Mouse (Mus musculus): Measurements from ENCODE around the gene Gltpd2.
"Not testable (repeated sequence)": the region's sequence is repeated elsewhere in the genome, so short reads cannot be mapped to it uniquely, and the experiment has no call there.

Gene Gltpd2

GRCm38 (mm10) chr11:70518436-70518835 is 560 bp upstream of the Gltpd2 start:
- DNase-seq = no peak

- no peak for DNase-seq
These were observed 1.3 kb downstream of the Gltpd2 start for GRCm38 (mm10) chr11:70520178-70520769.

- not testable (repeated sequence) for DNase-seq
These were observed 4.5 kb downstream of the Gltpd2 start for GRCm38 (mm10) chr11:70523306-70523989.

- DNase-seq = no peak
These were observed 5.8 kb downstream of the Gltpd2 start for GRCm38 (mm10) chr11:70524782-70525181.

DNA sequence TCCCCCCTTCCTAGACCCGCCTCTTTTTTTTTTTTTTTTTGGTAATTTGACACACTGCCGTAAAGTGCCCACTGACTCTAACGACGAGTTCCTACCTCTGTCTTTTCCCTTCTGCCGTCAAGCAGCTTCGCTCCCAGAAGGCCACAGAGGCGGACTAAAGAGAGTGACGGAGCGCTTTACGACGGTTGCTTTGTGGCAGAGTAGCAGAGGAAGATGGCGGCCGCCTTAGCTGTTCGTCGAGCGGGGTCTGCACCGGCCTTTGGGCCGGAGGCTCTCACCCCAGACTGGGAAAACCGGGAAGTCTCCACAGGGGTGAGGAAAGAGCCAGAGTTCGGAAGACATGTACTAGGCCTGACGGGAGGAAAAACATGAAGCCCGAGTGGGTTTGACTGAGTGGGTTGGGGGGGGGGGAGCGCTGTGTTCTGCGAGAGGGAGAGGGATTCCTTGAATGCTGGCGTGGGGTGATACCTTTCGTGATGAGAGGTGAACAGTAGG is 6.2 kb downstream of the Gltpd2 start, which contains the start of gene Psmb6:
TSS of gene Psmb6 (plus strand) at position 184 of the 495 bp plus-strand sequence.
- peak; percentile 86 to 94 for DNase-seq

DNA sequence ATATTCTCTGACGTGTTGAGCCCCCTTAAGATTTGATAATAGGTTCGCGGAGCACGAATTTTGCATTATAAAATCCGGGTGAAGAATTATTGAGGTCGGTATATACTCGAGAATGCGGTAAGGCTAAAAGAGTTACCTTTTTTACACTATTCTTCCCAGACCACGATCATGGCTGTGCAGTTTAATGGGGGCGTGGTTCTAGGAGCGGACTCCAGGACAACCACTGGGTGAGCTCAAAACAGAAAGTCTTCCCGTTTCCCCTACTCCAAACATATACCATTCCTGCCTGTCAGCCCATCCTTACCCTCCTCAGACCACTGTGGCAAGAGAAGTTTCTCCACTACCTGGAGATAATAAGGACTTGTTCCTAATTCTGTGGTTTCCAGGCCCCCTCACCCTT is 6.7 kb downstream of the Gltpd2 start:
- DNase-seq = no peak

DNA sequence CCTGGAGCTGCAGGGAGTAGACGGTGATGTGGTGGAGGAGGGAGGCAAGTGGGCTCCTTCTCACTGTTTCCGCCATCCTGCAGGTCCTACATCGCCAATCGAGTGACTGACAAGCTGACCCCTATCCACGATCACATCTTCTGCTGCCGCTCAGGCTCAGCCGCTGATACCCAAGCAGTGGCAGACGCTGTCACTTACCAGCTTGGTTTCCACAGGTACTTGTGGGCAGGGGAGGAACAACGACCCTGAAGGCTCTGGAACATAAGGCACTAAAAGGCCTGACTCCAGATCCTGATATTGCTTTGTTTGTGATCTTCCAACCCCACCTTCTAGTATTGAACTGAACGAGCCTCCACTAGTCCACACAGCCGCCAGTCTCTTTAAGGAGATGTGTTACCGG is 7.2 kb downstream of the Gltpd2 start:
- no peak for DNase-seq

DNA sequence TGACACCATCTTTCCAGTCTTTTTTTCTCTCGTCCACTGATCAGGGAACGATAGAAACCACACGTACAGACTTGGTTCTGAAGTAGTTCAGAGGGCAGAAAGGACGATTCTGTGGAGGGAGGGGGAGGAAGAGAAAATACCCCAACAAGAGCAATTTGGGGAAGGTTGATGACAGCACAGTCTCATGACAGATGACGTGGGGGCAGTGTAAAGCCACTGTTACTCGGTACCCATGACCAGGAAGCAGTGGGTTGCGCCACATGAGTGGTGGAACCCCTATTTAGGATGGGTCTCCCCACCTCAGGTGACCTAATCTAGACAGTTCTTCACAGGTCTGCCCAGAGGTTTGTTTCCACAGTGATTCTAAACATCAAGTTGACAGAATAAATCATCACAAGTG is 9.6 kb downstream of the Gltpd2 start:
- DNase-seq = no peak

DNA sequence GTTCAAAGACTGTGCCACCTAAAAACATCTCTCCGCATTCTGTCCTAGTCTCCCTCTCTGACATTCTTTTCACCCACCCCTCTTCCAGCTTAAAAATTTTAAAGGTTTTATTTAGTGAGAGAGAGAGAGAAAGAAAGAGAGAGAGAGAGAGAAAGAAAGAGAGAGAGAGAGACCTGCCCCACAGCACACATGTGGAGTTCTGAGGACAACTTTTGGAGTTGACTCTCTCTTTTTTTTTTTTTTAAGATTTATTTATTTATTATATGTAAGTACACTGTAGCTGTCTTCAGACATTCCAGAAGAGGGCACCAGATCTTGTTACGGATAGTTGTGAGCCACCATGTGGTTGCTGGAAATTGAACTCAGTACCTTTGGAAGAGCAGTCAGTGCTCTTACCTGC is 12.1 kb downstream of the Gltpd2 start:
- not testable (repeated sequence) for DNase-seq

DNA sequence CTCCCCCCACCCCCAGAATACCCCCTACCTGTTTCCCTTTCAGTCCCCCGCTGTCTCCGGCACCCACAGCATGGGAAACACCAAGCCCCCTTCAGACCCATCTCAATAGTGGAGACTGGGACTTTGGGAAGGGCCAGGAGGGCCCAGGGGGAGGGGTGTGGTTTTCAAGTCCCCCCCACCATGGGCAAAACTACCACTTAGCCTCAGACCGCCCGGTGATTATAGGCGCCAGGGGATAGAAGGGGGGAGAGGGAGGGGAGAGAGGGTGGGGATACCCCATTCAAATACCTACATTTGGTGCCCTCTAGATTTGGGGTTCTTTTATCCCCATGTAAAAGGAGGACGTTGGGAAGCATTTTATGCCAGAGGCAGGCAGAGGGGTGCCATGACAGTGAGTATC is 13.8 kb downstream of the Gltpd2 start, which contains the start of gene Gm40193:
TSS of gene Gm40193 (minus strand) at position 101 of the 400 bp plus-strand sequence.
- DNase-seq = no peak

DNA sequence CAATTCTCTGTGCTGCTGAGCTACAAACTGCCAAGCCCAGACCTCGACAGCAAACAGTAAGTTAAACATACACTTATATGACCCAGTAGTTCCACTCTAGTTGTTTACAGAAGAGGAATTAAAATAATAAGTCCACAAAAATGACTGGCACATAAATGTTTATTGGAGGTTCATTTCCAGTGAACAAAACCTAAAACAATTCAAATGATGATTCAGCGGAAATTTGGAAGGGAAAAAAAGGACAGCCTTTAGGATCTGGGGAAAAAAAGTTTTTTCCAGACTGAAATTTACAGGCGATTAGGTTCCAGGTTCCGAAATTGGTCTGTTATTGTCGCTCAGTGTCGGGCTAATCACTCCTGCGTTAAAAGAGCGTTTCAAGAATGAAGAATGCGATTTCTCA is 20.4 kb downstream of the Gltpd2 start:
- no peak for DNase-seq

- peak; percentile 78 to 83 for DNase-seq
These were observed 21.0 kb downstream of the Gltpd2 start, which contains the start of gene Pld2 for GRCm38 (mm10) chr11:70539877-70540587. Pld2 (plus strand) TSS chr11:70540064.

DNA sequence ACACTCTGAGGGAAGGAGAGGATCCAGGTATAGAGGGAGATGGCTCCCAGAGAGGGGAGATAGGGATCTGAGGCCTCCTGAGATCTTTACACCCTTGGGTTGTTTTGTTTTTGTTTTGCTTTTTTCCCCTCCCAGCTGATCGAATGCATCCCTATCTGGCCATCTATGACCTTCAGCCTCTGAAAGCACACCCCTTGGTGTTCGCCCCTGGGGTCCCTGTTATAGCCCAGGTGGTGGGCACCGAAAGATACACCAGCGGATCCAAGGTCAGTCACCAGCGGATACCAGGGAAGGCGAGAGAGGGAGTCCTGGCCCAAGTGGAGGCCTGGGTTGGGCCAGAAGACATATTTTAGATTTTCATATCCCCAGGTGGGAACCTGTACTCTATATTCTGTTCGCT is 21.9 kb downstream of the Gltpd2 start:
- DNase-seq = no peak

DNA sequence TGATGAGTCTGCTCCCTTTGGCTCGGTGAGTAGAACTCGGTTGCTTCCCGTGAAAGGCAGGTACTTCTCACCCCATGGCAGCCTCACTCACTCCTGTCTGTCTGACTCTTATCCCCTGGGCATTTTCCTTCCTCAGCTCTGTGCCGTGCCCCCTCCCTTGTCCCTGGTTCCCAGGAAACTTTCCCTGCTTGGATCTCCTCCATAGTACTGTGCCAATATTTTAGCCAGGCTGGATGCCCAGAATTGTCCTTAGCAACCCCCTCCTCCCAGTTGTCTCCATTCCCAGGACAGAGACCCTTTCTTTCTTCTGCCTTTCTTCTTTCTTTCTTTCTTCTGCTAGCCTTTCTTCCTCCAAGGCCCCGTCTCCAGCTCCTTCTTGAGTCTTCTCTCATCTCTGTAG is 22.4 kb downstream of the Gltpd2 start:
- DNase-seq = no peak

DNA sequence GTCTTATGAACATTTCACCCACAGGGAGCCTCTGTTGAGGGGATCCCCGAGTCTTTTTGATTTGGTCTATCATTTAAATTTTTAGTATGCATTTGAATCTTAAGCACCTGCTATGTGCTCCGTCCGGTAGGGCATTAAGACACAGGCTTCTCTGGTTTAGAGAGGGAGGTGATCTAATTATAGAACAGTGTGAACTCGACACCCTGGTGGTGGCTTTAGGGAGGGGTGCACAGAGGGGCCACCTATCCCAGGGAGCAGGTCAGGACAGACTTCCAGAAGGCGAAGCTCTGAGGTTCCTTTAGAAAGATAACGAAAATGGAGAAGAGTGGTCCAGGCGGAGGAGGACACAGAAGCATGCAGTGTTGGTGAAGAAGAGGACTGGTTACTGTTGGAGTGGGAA is 25.5 kb downstream of the Gltpd2 start:
- DNase-seq = no peak

DNA sequence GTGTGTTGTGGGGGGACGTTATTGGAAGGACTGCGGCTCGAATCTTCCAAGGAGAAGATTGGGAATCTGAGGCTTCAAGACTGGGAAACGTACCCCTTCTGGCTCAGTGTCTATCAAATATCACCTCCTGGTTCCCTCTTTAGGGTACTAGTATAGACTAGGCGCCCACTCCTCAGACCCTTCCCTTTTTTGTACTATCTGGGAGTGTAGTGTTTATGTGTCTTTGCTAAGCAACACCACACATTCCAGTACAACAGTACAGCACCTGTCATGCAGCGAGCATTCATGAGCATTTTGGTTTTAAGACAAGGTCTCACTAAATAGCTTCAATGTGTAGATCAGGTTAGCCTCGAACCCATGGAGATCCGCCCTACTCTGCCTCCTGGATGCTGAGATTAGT is 32.5 kb downstream of the Gltpd2 start:
- no peak for DNase-seq

DNA sequence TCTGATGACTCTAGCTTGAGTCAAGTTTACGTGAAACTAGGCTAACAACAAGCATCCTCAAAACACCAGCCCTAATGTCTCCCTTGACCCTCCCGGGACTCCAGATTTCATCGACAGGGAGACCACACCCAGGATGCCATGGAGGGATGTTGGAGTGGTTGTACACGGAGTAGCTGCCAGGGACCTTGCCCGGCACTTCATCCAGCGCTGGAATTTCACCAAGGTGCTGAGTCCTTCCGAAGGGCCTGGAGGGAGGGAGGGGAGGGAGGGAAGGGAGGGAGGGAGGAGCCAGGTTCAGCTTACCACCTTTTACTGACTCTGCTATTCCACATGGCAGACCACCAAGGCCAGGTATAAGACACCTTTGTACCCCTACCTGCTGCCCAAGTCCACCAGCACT is 34.9 kb downstream of the Gltpd2 start:
- no peak for DNase-seq

DNA sequence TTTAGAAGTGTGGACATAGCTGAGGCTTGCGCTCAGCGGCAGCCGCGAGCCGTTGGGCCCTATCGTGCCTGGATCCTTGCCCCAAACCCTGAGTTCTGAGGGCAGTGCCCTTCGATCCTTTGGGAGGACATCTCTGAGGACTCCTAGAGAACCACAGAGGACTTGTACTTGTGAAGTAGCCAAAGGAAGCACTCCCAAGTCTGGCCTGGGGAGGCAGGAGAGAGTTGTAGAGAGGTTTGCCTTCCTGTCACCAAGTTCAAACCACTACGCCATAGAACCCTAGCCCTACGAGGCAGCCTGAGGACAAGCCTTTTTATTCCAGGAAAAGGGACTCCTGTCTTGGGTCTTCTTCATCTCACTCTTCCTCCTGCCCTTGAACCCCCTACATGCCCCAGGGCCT is 38.5 kb downstream of the Gltpd2 start:
- no peak for DNase-seq

GRCm38 (mm10) chr11:70561937-70562286 is 42.9 kb downstream of the Gltpd2 start:
- no peak for DNase-seq

GRCm38 (mm10) chr11:70562287-70562994 is 43.4 kb downstream of the Gltpd2 start, which contains the start of gene Mink1:
Mink1 (plus strand) TSS chr11:70562881.
- DNase-seq = peak; percentile 84 to 86

DNA sequence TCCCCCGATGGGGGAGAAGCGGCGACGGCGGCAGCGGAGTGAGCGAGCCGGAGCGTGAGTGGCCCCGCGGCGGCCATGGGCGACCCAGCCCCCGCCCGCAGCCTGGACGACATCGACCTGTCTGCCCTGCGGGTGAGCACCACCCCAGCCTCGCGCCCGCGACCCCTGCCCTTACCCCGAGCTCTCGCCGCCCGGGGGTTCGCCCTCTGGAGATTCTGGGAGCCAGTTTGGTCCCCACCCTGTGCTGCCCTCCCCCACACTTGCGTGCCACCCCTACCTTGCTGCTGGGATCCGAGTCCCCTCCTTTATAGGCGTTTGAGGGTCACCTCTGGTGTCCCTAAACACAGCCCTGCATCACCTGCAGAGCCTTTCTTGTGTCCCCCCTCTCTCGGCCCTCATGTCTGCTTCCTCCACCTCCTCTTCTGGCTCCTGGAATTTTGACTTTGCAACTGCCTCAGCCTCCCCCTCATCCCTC is 44.0 kb downstream of the Gltpd2 start:
- DNase-seq = no peak

DNA sequence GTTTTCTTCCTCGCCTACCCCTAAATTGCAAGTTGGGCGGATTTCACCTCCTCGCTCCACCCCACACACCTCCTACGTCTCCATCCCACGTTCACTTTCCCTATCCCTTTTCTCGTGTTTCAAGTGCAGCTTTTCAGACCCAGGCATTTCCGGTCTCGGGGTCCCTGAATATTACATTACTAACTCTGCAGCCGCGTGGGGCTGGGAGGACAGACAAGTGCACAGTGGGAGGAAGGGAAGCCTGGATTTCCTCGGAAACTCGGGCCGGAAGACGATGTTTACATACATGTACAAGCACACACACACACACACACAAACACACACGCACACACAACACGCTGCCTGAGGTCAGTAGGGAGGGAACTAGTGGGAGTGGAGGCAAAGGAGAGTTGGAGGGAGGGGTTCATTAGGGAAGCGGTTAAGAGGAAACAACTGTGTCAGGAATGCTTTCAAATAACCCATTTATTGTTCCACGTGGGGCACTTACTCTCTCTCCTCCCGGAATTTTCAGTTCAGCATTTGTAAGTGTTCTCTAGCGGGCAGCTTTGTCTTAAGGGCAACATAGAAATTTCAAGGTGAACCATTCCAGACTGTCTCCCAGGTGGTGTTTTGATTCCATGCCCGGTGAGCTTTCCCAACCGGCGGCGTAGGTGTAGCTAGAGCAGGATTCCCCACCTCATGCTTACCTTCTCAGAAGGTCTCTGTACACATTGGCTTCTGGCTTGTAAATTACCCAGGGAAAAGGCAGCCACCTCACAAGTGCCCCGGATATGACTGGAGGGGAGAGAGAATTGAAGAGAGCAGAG is 44.7 kb downstream of the Gltpd2 start:
- peak; percentile 28 to 54 for DNase-seq

Data from thymus, adult 18-20 months (tissue).